Mouse (Mus musculus) retina, adult 2 months (tissue): ENCODE data around the gene Rsph1.

ENCODE experiments used
- DNase-seq: peaks from one replicate; pipeline ENCODE4 v3.0.0-alpha.2; 2012; ENCODE audit warnings: low read depth, low spot score

The Rsph1 gene

DNA sequence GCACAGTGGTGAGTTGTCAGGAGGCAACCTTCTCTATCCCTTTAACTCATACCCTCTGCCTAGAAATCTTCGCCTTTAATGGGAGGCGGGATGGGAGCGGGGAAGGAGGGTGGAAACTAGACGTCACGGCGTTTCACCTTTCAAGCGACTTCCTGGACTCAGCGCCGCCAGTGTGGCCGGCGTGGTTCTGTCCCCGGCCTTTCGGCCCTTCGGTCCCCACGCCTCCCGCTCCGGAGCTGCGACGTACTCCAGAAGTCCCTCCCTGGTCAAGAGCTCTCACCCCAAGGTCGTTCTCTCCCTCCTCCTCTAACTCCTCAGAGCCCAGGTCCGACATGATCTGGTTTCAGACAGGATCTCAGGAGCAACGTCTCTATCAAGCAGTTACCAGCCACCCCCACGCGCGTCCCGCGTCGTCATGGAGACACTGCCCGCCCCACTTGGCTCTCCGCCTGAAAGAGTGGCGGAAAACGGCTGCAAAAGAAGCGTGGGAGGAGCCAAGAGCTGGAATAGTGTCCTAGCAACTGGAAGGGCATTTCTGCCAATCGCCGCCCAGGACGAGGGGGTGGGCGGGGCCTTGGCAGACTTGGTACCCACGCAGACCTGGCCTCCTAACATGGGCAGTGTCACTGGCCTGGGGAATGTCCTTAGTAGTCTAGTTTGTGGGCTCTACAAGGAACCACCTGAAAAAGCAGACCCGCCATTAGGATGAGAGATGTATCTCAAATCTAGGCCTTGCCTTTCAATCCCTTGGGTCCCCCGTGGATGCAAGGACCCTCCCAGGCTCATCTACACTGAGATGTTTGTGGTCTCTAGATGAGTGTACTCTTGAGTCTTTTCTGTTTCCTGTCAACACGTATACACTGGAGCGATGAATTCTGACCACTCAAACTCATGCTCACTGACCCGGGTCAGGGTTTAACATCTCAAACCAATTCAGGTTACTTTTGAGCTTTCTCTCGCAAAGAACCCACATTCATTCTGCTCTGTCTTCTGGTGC, at the start of gene Rsph1:
TSS of gene Rsph1 (minus strand) at position 462 of the 997 bp plus-strand sequence.
- DNase-seq, result peak; percentile 22

DNA sequence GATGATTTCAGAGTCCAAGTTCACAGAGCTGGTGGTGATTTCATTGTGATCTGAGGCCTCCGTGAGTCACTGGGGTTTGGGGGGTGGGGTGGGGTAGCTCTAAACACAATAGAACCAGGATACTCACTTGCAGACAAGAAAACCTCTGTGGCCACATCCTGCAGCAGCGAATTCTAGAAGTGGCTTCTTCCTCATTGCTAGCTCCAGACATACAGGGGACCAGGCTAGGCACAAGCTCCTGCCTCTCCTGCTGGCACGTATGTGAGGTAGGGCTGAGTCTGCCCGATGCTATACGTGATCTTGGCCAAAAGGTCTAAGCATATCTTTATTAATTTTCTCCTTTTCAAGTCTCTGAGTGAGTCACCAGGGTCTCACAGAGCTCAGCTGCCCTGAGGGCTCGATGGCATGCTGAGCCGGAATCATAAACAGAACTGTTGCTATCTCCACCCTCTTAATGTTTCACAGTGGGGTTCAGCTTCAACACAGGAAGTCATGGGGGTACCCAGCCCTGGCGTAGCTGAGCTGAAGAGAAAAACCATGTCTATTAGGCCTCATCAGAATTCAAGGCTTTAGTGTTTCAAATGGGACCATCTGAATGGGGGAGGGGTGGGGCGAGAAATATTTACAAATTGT, 49.2 kb upstream of the Rsph1 start:
- no peak for DNase-seq

DNA sequence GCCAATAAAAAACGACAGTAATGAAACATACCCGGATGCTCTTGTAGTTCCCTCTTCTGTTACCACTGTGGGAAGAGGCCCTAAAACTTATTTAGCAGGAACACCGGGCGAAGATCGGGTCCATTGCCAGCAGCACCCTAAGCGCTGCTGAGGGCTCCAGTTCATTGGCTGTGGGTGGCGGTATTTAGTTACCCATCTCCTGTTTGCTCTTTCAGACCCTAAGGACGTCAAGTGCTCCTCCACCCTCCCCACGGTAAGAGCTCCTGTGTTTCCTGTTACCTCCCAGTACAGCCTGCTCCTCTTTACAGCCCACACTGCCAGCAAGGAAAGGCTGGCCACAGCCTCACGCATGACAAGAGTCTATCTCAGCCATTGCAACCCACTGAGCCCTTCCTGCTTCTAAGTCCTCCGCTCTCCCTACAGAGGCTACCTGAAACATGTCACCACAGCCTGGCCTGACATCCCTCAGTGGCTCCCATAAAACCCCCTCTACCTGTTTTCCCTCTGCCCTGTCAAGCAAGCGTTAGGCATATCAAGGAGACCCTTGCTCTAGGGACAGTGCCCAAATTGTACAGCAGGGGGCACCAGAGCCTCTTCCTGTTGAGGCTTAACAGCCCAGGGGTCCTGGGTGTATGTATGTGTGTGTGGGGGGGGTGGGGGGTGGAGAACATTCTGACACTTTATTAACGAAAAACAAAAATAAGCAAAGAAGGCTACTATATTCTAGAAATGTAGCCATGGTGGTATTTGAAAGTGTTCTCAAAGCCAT, 48.5 kb upstream of the Rsph1 start:
- no peak for DNase-seq

DNA sequence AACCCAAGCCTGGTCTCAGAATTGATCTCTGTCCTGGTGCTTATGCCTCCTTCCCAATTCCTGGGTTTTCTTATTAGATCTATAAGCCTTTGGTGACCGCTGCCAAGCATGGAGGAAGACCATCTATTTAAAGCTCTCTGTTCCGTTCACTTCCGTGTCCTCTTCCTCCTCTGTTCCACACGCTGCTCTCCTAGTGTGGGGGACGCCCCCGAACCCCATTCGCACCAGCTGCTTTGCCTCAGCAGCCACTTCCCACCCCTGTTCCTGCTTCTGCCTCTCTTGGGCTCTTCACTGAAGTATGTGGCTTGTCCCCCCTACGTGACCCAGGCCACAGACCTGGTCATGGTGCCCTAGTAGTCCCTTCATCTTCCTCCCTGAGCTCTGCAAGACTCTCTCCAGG, 47.0 kb upstream of the Rsph1 start:
- DNase-seq, result no peak

DNA sequence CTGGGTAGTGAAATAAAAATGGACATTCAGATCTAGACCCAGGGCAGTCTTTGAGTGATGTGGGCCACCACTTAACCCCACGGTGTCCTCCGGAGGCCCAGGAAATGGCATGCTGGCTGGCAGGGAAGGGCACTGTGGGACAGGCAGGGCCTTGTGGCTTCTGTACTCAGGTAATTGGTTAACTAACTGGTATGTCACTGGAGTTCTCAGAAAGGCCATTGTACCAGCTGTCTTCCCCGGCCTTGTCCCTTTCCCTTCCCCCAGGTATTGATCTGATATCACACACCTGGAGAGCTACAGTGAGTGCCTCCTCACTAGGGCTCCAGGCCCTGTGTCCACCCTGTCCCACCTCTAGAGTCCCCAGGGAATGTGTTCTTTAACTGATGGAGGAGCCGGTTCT, 46.2 kb upstream of the Rsph1 start:
- no peak for DNase-seq

DNA sequence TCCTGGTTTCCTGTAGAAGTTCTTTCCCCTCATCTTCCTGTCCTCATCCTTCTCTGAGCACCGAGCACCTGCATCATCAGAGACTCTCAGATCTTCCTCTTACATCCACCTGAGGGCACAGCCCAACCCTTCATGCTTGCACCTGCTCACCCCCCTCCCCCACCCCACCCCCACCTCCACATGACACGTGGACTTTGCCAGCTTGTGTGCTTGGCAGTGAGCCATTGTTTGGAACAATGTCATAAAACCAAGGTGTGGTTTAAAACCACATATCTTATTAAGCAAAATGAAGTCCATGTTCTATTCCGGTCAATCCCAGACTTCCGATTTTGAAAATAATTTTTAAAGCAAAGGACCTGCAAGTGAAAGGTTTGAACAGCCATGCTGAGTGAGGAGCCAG, 45.3 kb upstream of the Rsph1 start:
- DNase-seq, result no peak

DNA sequence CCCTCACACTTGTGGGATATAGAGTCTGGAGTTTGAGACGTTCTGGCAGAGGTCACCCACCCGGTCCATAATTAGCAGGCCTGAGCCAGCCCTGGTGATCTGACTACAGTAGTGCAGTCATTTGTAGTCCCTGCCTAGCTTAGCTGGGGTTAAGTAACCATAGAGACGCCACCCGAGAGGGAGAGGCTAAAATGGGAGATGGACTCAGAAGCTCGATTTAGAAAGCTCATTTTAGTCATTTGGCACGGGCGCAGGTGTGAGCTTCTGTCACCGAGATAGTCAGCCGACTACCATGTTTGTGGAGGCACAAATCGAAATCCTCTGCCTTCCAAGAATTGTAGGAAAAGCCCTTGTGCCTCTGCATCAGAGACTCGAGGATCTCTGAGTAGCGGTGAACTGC, 44.2 kb upstream of the Rsph1 start:
- DNase-seq, result no peak

DNA sequence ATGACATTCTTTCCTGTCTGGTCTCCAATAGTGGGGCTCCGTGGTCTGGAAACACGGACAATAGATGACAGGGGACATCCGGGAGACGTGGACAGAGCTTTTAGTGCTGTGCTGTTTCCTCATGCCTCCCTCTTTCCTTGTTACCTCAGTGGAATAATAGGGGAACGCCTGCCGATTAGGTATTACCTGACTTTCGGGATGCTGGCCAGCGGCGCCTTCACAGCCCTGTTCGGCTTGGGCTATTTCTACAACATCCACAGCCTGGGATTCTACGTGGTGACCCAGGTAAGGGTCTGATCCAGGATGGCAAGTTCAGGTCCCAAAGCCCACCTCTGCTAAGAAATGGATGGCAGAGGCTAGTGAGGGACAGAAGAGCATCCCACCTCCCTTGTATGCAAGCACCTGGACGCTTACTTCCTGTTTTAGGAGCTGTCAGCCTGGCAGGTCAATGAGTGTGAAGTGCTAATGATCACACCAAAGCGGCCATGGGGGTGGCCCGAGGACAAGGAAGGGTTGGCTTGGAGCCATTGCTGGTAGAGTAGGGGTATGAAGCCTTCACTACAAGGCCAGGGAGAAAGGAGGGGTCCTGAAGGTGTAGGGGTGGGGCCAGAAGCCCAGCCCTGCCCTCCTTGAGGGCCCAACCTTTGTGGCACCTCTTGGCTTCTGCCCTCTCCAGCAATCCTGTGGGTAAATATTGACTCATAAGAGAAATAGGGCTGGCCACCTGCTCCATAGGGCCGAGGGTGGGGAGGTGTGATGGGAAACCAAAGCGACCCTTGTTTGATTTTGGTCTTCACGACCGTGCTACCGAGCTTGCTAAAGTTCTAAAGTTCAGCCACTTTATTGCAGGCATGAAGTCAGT, 42.0 kb upstream of the Rsph1 start:
- no peak for DNase-seq

DNA sequence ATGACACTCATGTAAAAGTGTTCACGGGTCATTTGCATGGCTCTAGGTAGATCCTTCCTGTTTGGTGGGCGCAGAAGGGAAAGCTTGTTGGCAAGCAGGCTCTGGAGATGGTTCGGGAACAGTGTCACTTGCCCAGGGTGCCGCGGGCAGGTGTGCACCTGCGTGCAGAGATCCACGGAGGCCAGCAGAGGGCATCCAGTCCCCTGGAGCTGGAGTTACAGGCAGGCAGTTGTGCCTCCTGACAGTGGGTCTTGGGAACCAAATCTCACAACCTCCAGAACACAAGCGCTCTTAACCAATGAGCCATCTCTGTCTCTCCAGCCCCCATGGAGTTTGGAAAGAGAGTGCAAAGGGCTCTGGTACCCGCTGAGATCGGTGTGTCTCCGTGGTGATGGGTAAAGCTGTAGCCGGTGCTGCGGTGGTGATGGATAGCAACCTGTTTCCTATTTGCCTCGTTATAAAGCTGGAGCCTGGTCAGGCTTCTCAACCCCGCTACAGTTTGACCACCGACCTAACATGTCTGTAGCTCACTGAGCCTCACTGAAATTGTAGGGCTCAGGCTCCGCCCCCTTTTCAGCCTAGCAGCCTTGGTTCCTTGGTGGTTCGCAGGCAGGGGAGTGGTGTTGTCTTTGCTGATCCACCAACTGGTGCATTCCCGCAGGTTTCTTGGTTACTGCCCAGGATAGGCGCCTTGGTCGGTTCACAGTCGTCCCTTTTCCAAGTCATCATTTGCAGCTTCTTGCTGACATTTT, 40.5 kb upstream of the Rsph1 start:
- DNase-seq, result no peak

DNA sequence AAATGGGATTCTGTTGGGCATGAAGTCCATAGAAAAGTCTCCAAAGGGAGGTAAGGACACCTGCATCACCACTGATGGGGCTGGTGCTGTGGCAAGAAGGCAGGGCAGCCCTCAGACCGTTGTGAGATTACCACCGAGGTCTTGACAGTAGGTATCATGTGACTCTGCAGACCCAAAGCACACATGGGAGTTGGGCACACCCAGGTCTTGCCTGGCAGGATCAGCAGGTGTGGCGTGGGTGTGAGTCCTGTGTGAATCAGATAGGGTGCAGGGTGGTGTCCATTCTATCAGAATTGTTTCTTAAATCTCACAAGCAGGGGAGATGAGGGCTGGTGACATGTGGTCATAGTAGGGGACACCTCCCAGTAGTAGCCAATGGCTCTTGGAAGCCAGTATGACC, 39.8 kb upstream of the Rsph1 start:
- no peak for DNase-seq

DNA sequence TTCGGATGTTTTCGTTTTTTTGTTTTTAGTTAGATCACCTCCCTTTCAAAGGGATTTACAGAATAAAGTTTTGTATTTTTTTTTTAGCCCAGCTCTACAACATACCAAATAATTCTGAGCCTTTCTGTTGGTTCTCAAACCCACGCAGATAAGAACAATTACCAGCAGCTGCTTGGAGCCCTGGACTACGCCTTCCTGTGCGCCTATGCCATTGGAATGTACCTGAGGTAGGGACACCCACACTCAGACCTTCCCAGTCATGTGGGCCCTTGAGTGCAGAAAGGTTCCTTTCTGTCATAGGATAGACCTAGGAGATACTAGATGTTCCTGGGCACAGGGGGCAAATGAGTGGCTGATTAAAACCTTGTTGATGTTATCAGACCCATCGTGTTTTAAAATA, 38.8 kb upstream of the Rsph1 start:
- DNase-seq, result no peak

DNA sequence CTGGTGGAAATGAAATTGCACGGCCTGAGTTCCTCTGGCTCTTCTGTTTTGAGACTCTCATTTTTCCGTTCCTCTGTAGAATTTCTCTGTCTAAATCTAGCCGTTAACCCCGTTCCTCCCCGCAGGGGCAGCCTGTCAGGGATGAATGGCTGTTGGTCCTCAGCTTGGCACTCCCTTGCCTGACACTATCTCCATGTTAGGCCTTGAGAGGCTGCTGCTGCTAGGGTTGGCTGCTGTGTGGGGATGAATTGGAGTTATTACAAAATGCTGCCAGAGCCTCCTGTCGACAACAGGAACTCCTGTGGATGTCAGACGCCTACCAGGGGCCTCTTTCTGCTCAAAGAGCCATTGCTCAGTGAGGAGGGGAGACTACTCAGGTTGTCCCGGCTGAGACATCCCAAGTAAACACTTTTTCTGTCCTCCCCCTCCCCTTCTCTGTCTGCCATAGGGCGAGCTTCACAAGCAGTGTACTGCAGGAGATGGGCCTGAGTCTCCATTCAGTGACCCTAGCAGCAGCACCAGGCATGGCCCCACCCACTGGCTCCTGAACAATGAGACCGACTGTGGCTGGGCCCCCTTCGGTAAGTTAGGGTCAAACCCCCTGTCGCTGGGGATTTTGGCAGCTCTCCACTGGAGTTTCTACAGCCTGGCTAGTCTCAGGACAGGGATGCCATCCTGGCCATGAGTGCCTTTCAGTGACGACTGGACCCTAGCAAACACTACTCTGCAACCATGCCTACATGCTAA, 38.0 kb upstream of the Rsph1 start:
- no peak for DNase-seq

DNA sequence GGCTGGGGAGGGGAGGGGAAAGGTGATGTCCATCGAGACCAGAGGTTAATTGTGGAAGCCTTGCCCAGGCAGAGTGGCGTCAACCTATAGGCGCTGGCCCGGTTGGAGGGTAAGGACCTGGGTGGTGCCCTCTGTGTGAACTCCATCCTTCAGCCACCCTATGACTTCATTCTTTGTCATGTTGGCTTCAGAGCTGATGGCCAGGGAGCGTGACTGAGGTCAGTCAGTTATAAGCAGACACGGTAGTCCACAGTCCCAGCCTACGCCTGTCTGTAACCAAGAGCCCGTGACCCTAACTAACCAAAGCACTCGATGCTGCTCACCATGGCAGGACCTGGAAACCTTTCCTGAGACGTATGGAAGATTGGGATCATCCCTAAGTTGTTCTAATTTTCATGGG, 35.5 kb upstream of the Rsph1 start:
- no peak for DNase-seq

DNA sequence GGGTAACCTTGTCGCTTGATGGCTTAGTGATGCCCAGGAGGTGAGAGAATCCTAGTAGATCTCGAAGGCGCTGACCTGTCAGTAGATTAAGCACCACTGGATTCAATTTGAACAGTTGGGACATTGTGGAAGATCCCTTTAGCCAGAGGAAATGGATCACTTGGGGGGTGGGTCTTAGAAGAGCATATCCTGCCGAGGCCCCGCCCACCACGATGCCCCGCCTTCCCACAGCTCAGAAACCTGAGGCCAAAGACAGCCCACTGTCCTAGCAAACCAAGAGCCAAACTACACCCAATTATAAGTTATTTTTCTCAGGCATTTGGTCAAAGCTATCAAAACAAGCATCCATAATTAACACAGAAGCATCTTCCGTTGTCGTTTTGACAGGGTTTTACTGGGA, 33.9 kb upstream of the Rsph1 start:
- no peak for DNase-seq

DNA sequence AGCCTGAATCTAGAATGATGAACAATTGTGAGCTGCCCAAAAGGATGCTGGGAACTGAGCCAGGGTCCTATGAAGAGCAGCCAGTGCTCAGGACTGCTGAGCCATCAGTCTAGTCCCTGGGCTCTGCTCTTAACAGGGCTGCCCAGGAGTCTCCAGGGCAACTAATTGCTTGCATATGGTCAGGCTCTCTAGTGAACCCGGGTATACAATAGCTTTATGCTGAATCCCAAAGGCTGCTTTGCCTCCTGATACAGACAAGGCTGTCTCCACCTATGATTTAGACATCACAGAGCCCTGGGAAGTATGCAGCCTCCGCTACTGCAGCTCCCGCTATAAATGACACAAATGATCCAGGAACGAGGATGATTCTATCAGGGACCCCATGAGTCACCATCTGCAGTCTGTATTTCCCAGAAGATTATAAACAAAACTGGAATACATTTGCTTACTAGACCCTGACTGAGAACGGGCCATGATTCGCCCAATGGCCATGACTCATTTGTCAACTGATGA, 32.2 kb upstream of the Rsph1 start:
- DNase-seq, result no peak

DNA sequence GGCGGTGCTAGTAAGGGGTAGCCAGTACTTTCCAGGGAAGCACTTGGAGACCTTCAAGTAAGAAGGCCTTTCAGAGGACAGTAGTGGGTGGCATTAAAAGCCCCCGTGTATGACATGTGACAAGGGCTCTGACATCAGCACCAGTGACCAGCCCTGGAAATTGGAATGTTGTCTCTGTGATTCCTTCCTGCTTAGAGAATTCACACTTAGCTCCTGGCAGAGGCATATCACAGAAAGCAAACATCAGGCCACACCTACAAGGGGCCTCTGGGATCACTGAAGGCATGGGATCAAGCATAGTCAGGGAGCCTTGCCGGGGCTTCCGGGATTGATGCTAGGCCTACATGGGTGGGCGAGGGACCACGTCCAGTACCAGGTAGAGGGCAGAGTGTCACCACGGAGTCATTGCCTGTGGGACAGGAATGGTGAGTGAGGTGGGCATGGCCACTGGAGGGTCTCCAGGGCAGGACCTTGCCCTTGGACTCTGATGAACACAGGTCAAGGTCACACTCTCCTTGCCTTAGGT, 31.2 kb upstream of the Rsph1 start:
- no peak for DNase-seq

DNA sequence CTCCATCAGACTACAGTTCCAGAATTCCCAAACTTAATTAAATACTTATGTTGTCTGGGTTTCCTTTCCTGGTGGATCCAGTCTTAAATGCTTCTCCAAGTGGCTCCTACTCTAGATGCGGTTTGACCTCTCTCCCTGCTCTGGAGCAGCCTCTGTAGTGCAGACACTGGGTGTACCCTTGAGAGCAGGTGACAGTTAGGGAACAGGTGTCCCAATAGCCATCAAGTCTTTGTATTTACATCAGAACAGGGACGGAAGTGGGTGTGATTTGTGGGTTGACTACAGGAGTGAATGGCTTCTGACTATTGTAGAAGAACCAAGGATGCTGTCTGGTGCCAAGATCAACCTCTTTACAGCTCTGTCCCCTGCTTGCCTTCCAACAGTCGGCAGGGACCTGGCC, 30.6 kb upstream of the Rsph1 start:
- DNase-seq, result no peak

DNA sequence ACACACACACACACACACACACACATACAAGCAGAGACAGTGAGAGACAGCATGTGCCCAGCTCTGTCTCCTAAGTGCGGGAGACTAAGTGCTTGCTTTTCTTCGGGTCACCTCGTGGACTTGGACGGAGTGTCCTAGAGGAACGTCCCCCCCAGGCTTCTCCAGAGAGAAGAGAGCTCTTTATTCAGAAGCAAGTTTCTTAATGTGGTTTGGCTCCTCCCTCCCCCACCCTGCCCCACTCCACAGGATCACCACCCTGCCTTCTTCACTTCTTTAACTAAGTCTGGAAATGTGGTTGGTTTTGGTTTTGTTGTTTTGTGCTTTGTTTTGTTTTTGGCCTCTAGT, 28.6 kb upstream of the Rsph1 start:
- no peak for DNase-seq
